Mouse (Mus musculus) megakaryocyte, embryonic 14.5 days (primary cell): ENCODE results near the gene Usp31. TPM values are rescaled to one million over a fixed set of nuclear protein-coding genes. Genes with fewer than 3 reads are reported as not detected.

Experiments used
- H3K27me3 ChIP-seq: replicated peaks from 2 replicates; pipeline ENCODE3; 2012; ENCODE audit warnings: inconsistent platforms
- H3K36me3 ChIP-seq: replicated peaks from 2 replicates; pipeline ENCODE3; 2012; ENCODE audit warnings: low read length, inconsistent platforms, mixed read lengths
- H3K4me1 ChIP-seq: 2 replicates; pipeline ENCODE4 v1.6.1; 2012; ENCODE audit warnings: inconsistent platforms
- H3K4me3 ChIP-seq: replicated peaks from 2 replicates; pipeline ENCODE3; 2012; ENCODE audit warnings: moderate library complexity, mild to moderate bottlenecking, inconsistent platforms
- H3K9me3 ChIP-seq: 2 replicates; pipeline ENCODE4 v1.6.1; 2012; ENCODE audit warnings: inconsistent platforms
- FLI1 ChIP-seq: IDR thresholded peaks from 2 replicates; pipeline ENCODE4 v1.6.1; 2012; ENCODE audit warnings: low read length, inconsistent platforms, mixed read lengths
- GATA1 ChIP-seq: IDR thresholded peaks from 3 replicates; pipeline ENCODE4 v1.6.1; 2012; ENCODE audit warnings: mixed read lengths, low read length, inconsistent platforms, borderline replicate concordance
- polyA plus RNA-seq: library from polyadenylated mRNA; stranded (reverse); fragments of >175 nt; gene quantifications from 2 replicates; pipeline ENCODE4 v1.2.3, GENCODE M21; 2012; ENCODE audit warnings: low replicate concordance; ENCODE audit not compliant: insufficient read depth

Usp31 gene
- polyA plus RNA-seq, 1 experiment = 0.20 TPM

- Histone ChIP-seq H3K4me3 (peak overlapping the region; percentile 38), H3K27me3 (no peaks in the 10 kb centered on the region)
- no peak for TF ChIP-seq GATA1
- no peak for TF ChIP-seq FLI1
These were observed 29.8 kb downstream of the Usp31 start for GRCm38 (mm10) chr7:121677105-121677753.

GRCm38 (mm10) chr7:121660705-121661104 is 46.3 kb downstream of the Usp31 start:
- no peak for TF ChIP-seq FLI1

More at GRCm38 (mm10) chr7:121677105-121677753, 29.8 kb downstream of the Usp31 start:
- Histone ChIP-seq H3K9me3 (no peaks in the 10 kb centered on the region), H3K36me3 (peaks cover 60% of the 10 kb centered on the region), H3K4me1 (peaks cover 67% of the 10 kb centered on the region)

GRCm38 (mm10) chr7:121658866-121659265 is 48.2 kb downstream of the Usp31 start:
- Histone ChIP-seq H3K9me3 (no peaks in the 10 kb centered on the region), H3K4me3 (no peak overlapping the region), H3K36me3 (peaks cover 100% of the 10 kb centered on the region), H3K27me3 (no peaks in the 10 kb centered on the region), H3K4me1 (peaks cover 15% of the 10 kb centered on the region)
- no peak for TF ChIP-seq GATA1
- TF ChIP-seq FLI1 = no peak

More at GRCm38 (mm10) chr7:121660705-121661104, 46.3 kb downstream of the Usp31 start:
- Histone ChIP-seq H3K4me1 (peaks cover 15% of the 10 kb centered on the region), H3K36me3 (peaks cover 93% of the 10 kb centered on the region), H3K27me3 (no peaks in the 10 kb centered on the region), H3K9me3 (no peaks in the 10 kb centered on the region), H3K4me3 (no peak overlapping the region)

- Histone ChIP-seq H3K4me1 (peaks cover 3% of the 10 kb centered on the region; the same call in 1 of the 2 replicates), H3K9me3 (no peaks in the 10 kb centered on the region), H3K4me3 (no peak overlapping the region), H3K36me3 (peaks cover 98% of the 10 kb centered on the region), H3K27me3 (no peaks in the 10 kb centered on the region)
- TF ChIP-seq FLI1 = no peak
- TF ChIP-seq GATA1 = no peak
These were observed 52.4 kb downstream of the Usp31 start for GRCm38 (mm10) chr7:121654675-121655074.

GRCm38 (mm10) chr7:121652629-121653028 is 54.4 kb downstream of the Usp31 start:
- H3K4me3 ChIP-seq = no peak overlapping the region
- H3K36me3 ChIP-seq = peaks cover 98% of the 10 kb centered on the region
- peaks cover 3% of the 10 kb centered on the region; the same call in 1 of the 2 replicates for H3K4me1 ChIP-seq
- no peaks in the 10 kb centered on the region for H3K27me3 ChIP-seq
- TF ChIP-seq GATA1 (no peak), FLI1 (no peak)
- H3K9me3 ChIP-seq = no peaks in the 10 kb centered on the region

- H3K27me3 ChIP-seq = no peaks in the 10 kb centered on the region
- H3K4me3 ChIP-seq = no peak overlapping the region
- no peak for TF ChIP-seq GATA1
- no peak for TF ChIP-seq FLI1
- H3K4me1 ChIP-seq = peaks cover 3% of the 10 kb centered on the region; the same call in 1 of the 2 replicates
- no peaks in the 10 kb centered on the region for H3K9me3 ChIP-seq
- peaks cover 96% of the 10 kb centered on the region for H3K36me3 ChIP-seq
These were observed 56.3 kb downstream of the Usp31 start for GRCm38 (mm10) chr7:121650724-121651123.

DNA sequence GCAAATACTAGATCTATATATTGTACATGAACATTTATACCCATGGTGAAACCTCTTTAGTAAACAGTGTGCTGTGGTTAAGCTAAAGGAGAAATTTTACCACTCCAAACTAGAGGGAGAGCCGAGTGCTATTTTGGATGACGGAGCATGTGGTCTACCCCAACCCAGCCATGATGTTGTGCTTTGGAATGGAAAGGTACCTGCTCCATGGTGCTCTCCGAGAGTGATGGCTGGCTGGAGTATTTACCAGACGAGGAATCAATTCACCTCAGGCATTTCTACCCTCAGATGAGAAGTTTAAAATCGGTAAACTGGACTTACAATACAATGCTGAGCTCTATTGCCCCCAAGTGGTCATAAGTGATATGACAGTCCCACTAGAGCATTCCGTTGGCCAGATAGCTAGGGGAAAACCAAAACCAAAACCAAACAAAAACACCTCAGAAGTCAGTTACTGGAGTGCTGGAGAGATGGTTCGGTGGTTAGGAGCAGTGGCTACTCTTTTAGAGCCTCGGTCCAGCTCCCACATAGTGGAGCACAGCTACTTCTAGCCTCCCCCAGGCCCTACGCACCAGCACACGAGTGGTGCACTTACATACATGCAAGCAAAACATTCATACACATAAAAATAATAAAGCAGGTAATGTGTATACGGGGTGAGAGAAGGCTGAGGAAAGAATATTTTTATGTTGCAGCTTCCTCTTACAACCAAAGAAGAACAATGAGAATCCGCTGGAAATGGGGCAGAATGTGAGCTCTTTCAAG is 65.9 kb downstream of the Usp31 start:
- Histone ChIP-seq H3K27me3 (no peaks in the 10 kb centered on the region), H3K9me3 (no peaks in the 10 kb centered on the region), H3K4me3 (peak overlapping the region; percentile 85), H3K4me1 (peaks cover 61% of the 10 kb centered on the region), H3K36me3 (peaks cover 41% of the 10 kb centered on the region)
- no peak for TF ChIP-seq FLI1
- TF ChIP-seq GATA1 = no peak

- no peaks in the 10 kb centered on the region for H3K27me3 ChIP-seq
- peaks cover 14% of the 10 kb centered on the region for H3K9me3 ChIP-seq
- H3K36me3 ChIP-seq = peaks cover 52% of the 10 kb centered on the region
- TF ChIP-seq FLI1 (no peak), GATA1 (no peak)
- peak overlapping the region; percentile 85 for H3K4me3 ChIP-seq
- peaks cover 78% of the 10 kb centered on the region for H3K4me1 ChIP-seq
These were observed 70.3 kb downstream of the Usp31 start for GRCm38 (mm10) chr7:121636732-121637131.

DNA sequence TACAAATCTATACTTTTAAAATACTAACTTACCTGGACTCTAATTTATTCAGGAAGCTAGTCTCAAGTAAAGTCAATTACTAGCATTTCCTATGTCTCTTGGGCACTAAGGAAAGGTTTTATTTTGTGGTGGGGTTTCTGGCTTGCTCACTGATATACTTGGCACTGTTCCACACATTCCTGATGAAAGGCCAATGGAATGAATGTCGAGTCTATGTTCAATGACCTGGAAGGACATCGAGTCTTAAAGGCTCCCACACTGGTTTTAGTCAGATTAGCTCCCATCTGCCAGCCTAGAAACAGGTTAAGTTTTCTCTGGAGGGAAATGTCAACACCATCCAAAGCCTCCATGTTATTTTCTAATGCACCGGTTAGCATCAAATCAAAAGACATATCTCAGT is 72.8 kb downstream of the Usp31 start:
- Histone ChIP-seq H3K36me3 (peaks cover 57% of the 10 kb centered on the region), H3K4me3 (no peak overlapping the region), H3K4me1 (peaks cover 53% of the 10 kb centered on the region), H3K27me3 (no peaks in the 10 kb centered on the region), H3K9me3 (peaks cover 14% of the 10 kb centered on the region)
- TF ChIP-seq GATA1 = no peak
- no peak for TF ChIP-seq FLI1

- Histone ChIP-seq H3K9me3 (no peaks in the 10 kb centered on the region), H3K4me3 (no peak overlapping the region), H3K4me1 (peaks cover 59% of the 10 kb centered on the region), H3K27me3 (no peaks in the 10 kb centered on the region), H3K36me3 (peaks cover 87% of the 10 kb centered on the region)
- TF ChIP-seq FLI1 (no peak), GATA1 (no peak)
These were observed 84.1 kb downstream of the Usp31 start for GRCm38 (mm10) chr7:121622835-121623420.
